Mouse (Mus musculus): ENCODE results near the gene B020004J07Rik.
"Not testable (repeated sequence)": the region's sequence is repeated elsewhere in the genome, so short reads cannot be mapped to it uniquely, and the experiment has no call there.

Gene B020004J07Rik

GRCm38 (mm10) chr4:101843923-101844322 lies at the start of gene B020004J07Rik:
Gene B020004J07Rik (minus strand): TSS chr4:101844023.
- DNase-seq (ENCODE audit: low spot score in 2 of 2), result not testable (repeated sequence)

- no peak for DNase-seq (ENCODE audit: low spot score in 2 of 2)
Measured at GRCm38 (mm10) chr4:101889377-101889776, 45.6 kb upstream of the B020004J07Rik start.

- no peak for DNase-seq (ENCODE audit: low spot score in 2 of 2)
Measured at GRCm38 (mm10) chr4:101883641-101884040, 39.8 kb upstream of the B020004J07Rik start.

- DNase-seq (ENCODE audit: low spot score in 2 of 2), result not testable (repeated sequence)
Measured at GRCm38 (mm10) chr4:101875687-101876086, 31.9 kb upstream of the B020004J07Rik start.

- not testable (repeated sequence) for DNase-seq (ENCODE audit: low spot score in 2 of 2)
Measured at GRCm38 (mm10) chr4:101872031-101872430, 28.2 kb upstream of the B020004J07Rik start.

- DNase-seq (ENCODE audit: low spot score in 2 of 2), result no peak
Measured at GRCm38 (mm10) chr4:101862289-101862688, 18.5 kb upstream of the B020004J07Rik start.

GRCm38 (mm10) chr4:101860873-101861272 lies 17.1 kb upstream of the B020004J07Rik start:
- peak in 1 of 2 experiments; percentile 9 for DNase-seq (ENCODE audit: low spot score in 2 of 2)

- DNase-seq (ENCODE audit: low spot score in 2 of 2), result no peak
Measured at GRCm38 (mm10) chr4:101850908-101851307, 7.1 kb upstream of the B020004J07Rik start.

Data from frontal cortex, postnatal 25 days (tissue).